Mouse (Mus musculus) lung, postnatal 10 days (tissue): ENCODE measurements around the gene Fbh1.
A peak's percentile ranks its signal among the peaks of the same experiment; 100 is the strongest.

ENCODE experiments used
- DNase-seq: peaks from one replicate; pipeline ENCODE4 v3.0.0; 2021

Gene Fbh1

DNA sequence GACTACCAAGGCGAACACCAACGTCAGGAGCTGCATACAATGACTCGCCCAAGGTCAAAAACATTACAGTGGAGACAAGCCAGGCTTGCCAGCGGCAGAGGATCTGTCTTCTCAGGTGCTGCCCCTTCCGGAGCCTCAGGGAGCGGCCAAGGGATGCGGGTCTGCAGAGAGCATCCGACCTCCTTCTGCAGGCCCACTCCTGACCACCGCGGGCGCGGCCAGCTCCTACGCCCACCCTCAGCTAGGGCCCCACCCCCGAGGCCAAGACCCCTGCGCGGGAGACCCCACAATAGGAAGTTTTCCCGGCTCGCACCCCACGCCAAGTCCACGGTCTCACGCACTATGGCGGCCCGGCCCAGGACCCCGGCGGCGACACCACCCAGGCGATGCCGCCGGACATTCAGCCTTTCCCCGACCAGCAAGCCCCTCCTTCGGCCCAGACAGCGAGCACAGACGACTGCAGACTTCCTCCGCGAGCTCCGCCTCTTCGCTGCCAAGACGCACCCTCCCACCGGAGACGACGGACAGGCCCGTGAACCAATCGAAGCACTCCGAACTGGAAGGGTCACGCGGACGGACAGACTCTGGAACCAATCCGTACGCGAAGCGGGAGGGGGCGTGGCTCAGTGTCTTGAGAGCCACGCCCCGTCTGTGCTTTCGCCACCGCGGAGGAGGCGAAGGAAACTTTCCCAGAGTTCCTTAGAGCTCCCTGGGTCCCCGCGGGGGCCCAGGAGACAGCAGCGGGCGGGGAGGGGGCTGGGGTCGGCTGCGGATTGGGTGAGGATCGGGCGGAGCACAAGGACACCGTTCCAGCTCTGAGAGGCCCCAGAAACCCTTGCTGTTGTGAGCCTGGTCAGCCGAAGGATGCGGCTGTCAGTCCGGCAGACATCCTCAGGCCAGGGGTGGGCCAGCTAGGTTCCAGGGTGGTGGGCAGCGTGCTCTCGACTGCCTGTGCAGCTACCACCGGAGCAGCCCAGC lies at the start of gene Fbh1, which contains the start of gene Ankrd16:
Fbh1 (minus strand) TSS at position 492 of the 978 bp plus-strand sequence.
Ankrd16 (plus strand) TSS at position 786 of the 978 bp plus-strand sequence.
- DNase-seq = peak; percentile 100

DNA sequence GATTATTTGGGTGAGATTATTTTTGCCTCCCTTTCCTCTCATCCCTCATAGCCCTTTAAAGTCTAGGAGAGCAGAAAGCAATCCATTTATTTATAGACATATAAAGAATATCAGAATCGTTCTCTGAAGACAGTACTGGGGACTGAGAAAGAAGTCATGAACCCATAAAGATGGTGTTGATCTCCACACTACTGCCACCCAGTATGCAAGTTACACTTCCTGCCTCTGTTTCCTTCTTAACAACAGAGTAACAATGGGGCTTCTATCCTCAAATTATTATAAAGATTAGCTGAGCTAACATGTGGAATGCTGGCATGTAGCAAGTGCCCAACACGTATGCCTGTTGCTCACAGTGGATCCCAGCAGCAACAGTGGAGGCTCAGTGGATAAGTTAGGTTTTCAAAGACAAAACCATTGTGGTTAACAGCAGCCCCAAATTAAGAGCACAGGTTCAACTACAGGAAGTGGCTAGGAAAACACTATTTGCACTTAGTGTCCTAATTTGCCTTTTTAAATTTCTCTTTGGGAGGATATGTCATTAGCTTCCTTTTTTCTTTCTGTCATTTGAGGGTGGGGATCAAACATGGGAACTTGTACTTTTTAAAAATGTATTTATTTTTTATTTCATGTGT lies 24.0 kb upstream of the Fbh1 start:
- DNase-seq = no peak

GRCm38 (mm10) chr2:11797930-11798364 lies 20.6 kb upstream of the Fbh1 start:
- no peak for DNase-seq

GRCm38 (mm10) chr2:11794668-11795067 lies 17.3 kb upstream of the Fbh1 start:
- DNase-seq = no peak

DNA sequence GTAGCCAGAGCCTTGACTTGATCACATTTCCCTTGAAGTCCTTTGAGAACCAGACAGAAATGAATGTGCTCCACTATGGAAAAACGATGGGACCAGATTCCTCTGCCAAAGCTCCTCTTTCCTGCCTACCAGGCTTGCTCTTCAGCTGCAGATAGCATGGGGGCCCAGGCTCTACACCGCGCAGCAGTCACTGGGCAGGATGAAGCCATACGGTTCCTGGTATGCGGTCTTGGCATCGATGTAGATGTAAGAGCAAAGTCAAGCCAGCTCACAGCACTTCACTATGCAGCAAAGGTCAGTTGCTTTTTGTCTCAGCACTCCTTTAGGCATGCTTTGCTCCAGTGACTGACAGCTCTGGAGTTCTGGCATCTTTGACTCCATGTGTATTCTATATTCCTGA lies 6.8 kb upstream of the Fbh1 start:
- DNase-seq = no peak

GRCm38 (mm10) chr2:11778087-11778823 lies 873 bp upstream of the Fbh1 start:
- peak; percentile 93 for DNase-seq

GRCm38 (mm10) chr2:11776415-11776814 lies 967 bp downstream of the Fbh1 start:
- DNase-seq = no peak

- no peak for DNase-seq
These were observed 2.3 kb downstream of the Fbh1 start for GRCm38 (mm10) chr2:11775121-11775520.

- no peak for DNase-seq
These were observed 3.0 kb downstream of the Fbh1 start for GRCm38 (mm10) chr2:11774426-11774825.

DNA sequence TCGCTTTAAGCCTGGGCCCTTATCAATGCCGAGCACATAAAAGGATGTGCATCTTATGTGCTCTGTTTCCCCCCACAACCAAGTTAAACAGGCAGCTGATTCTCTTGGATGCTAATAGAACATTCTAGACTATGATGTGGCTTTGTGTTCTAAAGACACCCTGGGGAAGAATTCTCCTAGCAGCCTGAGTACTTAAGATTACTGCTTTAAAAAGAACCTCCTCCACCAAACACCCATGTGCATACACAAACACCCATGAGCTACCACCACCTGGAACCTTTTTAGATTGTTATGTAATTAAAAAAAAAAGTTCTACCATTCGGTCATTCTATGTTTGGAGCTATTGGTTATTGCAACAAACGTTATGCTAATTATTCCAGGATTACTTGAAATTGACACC lies 5.0 kb downstream of the Fbh1 start:
- no peak for DNase-seq

DNA sequence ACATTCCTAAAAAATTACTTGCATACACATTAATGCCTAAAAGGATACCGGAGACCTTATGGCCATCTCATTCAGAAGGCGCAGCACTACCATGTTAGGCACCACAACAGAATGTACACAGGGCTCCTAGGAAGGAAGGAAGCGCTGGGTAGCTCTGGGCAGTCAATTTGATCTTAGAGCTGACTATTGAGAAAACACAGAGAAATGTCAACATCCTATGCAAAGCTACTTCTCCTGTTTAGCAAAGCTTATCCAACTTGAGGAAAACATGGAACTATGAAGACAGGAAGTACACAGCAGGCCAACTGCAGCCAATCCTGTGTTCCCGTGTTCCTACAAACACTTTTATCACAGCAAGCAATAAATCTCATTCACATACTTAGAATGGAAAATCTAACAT lies 5.7 kb downstream of the Fbh1 start:
- DNase-seq = no peak

GRCm38 (mm10) chr2:11767161-11767545 lies 10.2 kb downstream of the Fbh1 start:
- peak; percentile 4 for DNase-seq

DNA sequence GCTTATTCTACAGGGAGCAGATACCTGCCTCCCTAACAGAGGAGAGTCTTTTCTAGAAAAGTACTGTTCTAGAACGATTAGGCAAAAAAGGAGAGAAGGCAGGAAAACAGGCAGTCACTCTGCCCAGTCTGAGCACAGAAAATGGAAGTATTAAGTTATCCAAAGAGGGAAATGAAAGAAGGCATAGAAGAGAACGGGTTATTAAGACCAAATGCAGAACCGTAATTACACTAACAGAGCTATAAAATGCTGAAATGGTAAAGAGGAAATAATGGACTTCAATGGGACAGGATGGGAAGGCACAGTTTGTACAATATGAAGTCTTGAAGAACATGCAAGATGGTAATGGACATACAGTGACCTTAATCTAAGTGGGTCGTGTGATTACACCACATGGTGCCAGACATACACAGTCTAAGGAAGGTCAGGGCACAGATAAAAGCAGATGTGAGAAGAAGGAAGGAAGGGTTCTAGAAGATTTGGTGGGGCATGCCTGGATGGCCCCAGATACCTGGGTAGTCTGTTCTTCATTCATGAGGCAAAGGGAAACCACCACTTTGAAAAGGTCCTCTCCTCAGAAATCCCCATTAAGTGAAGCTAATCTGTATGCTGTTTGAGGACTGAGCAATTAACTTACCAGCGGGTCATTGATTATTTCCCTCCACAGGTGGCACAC lies 10.8 kb downstream of the Fbh1 start:
- no peak for DNase-seq

GRCm38 (mm10) chr2:11765694-11766093 lies 11.7 kb downstream of the Fbh1 start:
- peak; percentile 32 for DNase-seq

DNA sequence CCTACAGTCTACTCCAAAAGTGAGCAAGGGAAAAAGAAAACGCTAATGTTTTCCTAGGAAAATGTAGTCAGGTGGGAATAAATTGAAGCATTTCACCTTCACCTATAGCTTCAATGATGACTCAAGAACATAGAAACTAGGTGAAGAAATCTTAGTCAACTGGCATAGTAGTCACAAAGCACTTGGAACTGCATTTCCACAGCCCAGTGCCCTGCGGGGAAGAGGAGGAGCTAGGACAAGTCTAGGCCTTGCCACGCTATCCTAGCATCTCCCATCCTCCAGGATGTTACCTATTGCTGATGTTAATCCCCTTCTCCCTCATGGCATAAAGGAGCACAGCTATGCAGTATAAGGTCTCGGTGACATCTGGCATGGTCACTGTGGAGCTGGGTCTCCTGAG lies 14.8 kb downstream of the Fbh1 start:
- DNase-seq = no peak

DNA sequence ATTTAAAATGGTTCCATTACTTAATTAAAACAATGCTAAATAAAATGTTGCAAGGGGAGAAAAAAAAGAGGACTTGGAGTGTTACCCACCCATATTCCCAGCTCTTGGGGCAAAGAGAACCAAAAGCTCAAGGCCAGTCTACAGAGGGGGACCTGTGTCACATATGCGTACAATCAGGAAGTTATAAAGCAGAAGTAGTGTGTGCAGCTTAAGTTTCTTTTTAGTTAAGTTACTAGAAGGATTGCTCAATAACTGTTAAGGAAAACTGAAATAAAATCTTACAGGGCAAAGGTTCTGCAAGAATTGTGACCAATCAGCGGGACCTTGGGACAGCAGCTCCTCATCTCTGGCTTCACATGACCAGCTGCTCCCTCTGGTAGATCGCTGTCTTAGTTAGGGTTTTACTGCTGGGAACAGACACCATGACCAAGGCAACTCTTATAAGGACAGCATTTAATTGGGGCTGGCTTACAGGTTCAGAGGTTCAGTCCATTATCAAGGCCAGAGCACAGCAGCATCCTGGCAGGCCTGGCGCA lies 37.8 kb downstream of the Fbh1 start:
- DNase-seq = no peak

- no peak for DNase-seq
These were observed 38.6 kb downstream of the Fbh1 start for GRCm38 (mm10) chr2:11738794-11739193.

DNA sequence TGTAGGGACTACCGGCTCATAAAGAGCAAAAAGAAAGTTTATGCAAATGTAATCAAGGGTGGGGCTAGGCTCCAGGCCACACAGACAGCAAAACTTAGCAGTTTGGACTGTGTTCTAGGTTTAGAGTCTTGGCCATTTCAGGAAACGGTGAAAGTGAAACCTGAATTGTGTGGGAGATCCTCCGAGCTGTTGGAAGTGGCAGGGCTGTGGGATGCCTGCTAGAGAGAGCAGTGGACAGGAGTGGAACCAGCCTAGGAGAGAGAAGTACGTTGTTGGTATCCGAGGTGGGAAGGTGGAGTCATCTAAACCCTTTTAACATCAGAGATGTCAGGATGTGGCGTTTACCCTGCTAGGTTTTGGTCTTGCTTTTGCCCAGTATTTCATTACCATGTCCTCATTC lies 41.5 kb downstream of the Fbh1 start:
- no peak for DNase-seq

DNA sequence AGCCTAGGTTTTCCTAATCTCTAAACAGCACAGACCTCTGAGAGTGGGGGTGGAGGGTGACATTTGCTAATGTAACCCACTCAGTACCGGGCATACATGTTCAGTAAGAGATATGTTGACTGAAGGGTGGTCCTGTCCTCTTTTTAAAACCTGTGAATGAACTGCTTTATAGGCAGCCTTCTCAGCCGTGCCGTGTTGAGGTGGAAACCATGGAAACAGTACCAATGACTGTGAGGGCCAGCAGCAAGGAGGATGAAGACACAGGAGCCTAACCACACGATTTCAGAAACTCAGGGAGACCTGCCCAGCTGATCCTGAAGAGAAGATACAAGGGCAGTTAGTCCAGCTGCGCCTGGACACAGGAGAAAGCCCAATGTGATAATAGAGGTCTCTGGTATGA lies 44.4 kb downstream of the Fbh1 start:
- no peak for DNase-seq

DNA sequence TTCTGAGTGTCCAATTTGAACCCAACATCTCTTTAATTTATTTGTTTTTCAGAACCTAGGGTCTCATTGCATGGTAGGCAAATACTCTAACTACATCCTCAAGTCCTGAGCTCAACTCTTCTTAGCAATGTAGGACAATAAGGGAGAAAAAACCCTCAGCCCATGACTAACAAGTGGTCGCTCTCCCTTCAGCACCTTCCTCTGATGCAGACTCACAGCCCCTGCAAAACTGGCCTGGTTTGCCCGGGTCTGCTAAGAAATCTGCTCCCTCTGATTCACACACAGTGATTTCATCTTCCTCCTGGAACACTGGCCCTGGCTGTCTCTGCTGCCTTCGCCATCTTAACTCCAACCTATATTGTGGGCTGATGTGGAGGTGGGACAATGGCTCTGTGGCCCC lies 48.3 kb downstream of the Fbh1 start:
- DNase-seq = no peak

DNA sequence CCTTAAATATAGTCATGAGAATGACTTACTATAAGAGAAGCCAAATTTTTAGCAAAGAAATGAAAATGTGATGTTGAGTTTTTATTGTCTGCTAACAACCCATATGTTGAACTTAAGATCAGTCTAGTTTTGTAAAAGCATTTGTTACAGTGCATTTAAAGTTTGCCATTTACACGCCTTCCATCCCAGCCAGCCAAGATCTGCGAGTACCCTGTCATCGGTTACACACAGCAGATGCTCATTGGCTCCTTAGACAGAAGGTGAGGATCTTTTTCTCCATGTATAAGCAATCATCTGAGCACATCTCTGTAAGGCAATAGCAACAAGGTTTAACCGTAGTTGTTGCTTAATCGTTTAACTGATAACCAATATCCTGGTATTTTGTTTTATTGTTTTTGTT lies 49.8 kb downstream of the Fbh1 start:
- no peak for DNase-seq

GRCm38 (mm10) chr2:11722564-11722963 lies 54.8 kb downstream of the Fbh1 start:
- no peak for DNase-seq

GRCm38 (mm10) chr2:11718573-11718972 lies 58.8 kb downstream of the Fbh1 start:
- no peak for DNase-seq
